Mouse (Mus musculus): Measurements from ENCODE around the gene Fez2. TPM values are rescaled to one million over a fixed set of nuclear protein-coding genes. Genes with fewer than 3 reads are reported as not detected.

Gene Fez2
- polyA plus RNA-seq, 1 experiment: 18.0 TPM

- H3K4me1 ChIP-seq (ENCODE audit: control insufficient read depth, insufficient read depth, low read length): no peaks in the 10 kb centered on the region
- no peaks in the 10 kb centered on the region for H3K36me3 ChIP-seq (ENCODE audit: control insufficient read depth, insufficient read depth, low read length, poor library complexity, severe bottlenecking)
- no peak overlapping the region for H3K9ac ChIP-seq (ENCODE audit: low read depth, poor library complexity, severe bottlenecking)
- H3K27me3 ChIP-seq (ENCODE audit: control insufficient read depth, insufficient read depth, low read length, poor library complexity, severe bottlenecking): no peaks in the 10 kb centered on the region; the same call in 1 of the 2 replicates
- H3K9me3 ChIP-seq (replicated peaks; ENCODE audit: control insufficient read depth, insufficient read depth, low read length, poor library complexity, severe bottlenecking): no peaks in the 10 kb centered on the region
- no peak overlapping the region for H3K27ac ChIP-seq (ENCODE audit: insufficient read depth, low read length)
- no peak for TF ChIP-seq POLR2A (IDR thresholded peaks at IDR 0.05; ENCODE audit: insufficient read depth, low read length)
- TF ChIP-seq EP300 (IDR thresholded peaks at IDR 0.05; ENCODE audit: insufficient read depth, low read depth, low read length): no peak
- no peak for TF ChIP-seq CTCF (IDR thresholded peaks at IDR 0.05; ENCODE audit: low read depth, low read length)
- no peak overlapping the region for H3K4me3 ChIP-seq (ENCODE audit: low read depth, low read length)
These were observed 36.4 kb upstream of the Fez2 start for GRCm38 (mm10) chr17:78454189-78454977.

GRCm38 (mm10) chr17:78453529-78453928, 35.6 kb upstream of the Fez2 start:
- H3K4me1 ChIP-seq (ENCODE audit: control insufficient read depth, insufficient read depth, low read length): no peaks in the 10 kb centered on the region
- TF ChIP-seq EP300 (IDR thresholded peaks at IDR 0.05; ENCODE audit: insufficient read depth, low read depth, low read length): no peak
- TF ChIP-seq POLR2A (IDR thresholded peaks at IDR 0.05; ENCODE audit: insufficient read depth, low read length): no peak
- TF ChIP-seq CTCF (IDR thresholded peaks at IDR 0.05; ENCODE audit: low read depth, low read length): no peak
- no peaks in the 10 kb centered on the region for H3K9me3 ChIP-seq (replicated peaks; ENCODE audit: control insufficient read depth, insufficient read depth, low read length, poor library complexity, severe bottlenecking)
- no peak overlapping the region for H3K27ac ChIP-seq (ENCODE audit: insufficient read depth, low read length)
- no peaks in the 10 kb centered on the region for H3K36me3 ChIP-seq (ENCODE audit: control insufficient read depth, insufficient read depth, low read length, poor library complexity, severe bottlenecking)
- no peak overlapping the region for H3K4me3 ChIP-seq (ENCODE audit: low read depth, low read length)
- no peaks in the 10 kb centered on the region; the same call in 1 of the 2 replicates for H3K27me3 ChIP-seq (ENCODE audit: control insufficient read depth, insufficient read depth, low read length, poor library complexity, severe bottlenecking)
- no peak overlapping the region for H3K9ac ChIP-seq (ENCODE audit: low read depth, poor library complexity, severe bottlenecking)

GRCm38 (mm10) chr17:78451886-78452285, 33.9 kb upstream of the Fez2 start:
- Histone ChIP-seq H3K4me1 (ENCODE audit: control insufficient read depth, insufficient read depth, low read length) (no peaks in the 10 kb centered on the region), H3K4me3 (ENCODE audit: low read depth, low read length) (no peak overlapping the region), H3K9me3 (replicated peaks; ENCODE audit: control insufficient read depth, insufficient read depth, low read length, poor library complexity, severe bottlenecking) (no peaks in the 10 kb centered on the region), H3K27me3 (ENCODE audit: control insufficient read depth, insufficient read depth, low read length, poor library complexity, severe bottlenecking) (no peaks in the 10 kb centered on the region; the same call in 1 of the 2 replicates), H3K27ac (ENCODE audit: insufficient read depth, low read length) (no peak overlapping the region), H3K9ac (ENCODE audit: low read depth, poor library complexity, severe bottlenecking) (no peak overlapping the region), H3K36me3 (ENCODE audit: control insufficient read depth, insufficient read depth, low read length, poor library complexity, severe bottlenecking) (no peaks in the 10 kb centered on the region)
- TF ChIP-seq EP300 (IDR thresholded peaks at IDR 0.05; ENCODE audit: insufficient read depth, low read depth, low read length) (no peak), CTCF (IDR thresholded peaks at IDR 0.05; ENCODE audit: low read depth, low read length) (no peak), POLR2A (IDR thresholded peaks at IDR 0.05; ENCODE audit: insufficient read depth, low read length) (no peak)

GRCm38 (mm10) chr17:78451332-78451793, 33.4 kb upstream of the Fez2 start:
- H3K27ac ChIP-seq (ENCODE audit: insufficient read depth, low read length): no peak overlapping the region
- H3K4me1 ChIP-seq (ENCODE audit: control insufficient read depth, insufficient read depth, low read length): no peaks in the 10 kb centered on the region
- no peaks in the 10 kb centered on the region; the same call in 1 of the 2 replicates for H3K27me3 ChIP-seq (ENCODE audit: control insufficient read depth, insufficient read depth, low read length, poor library complexity, severe bottlenecking)
- TF ChIP-seq EP300 (IDR thresholded peaks at IDR 0.05; ENCODE audit: insufficient read depth, low read depth, low read length) (no peak), POLR2A (IDR thresholded peaks at IDR 0.05; ENCODE audit: insufficient read depth, low read length) (no peak), CTCF (IDR thresholded peaks at IDR 0.05; ENCODE audit: low read depth, low read length) (no peak)
- H3K9me3 ChIP-seq (replicated peaks; ENCODE audit: control insufficient read depth, insufficient read depth, low read length, poor library complexity, severe bottlenecking): no peaks in the 10 kb centered on the region
- no peak overlapping the region for H3K4me3 ChIP-seq (ENCODE audit: low read depth, low read length)
- no peaks in the 10 kb centered on the region for H3K36me3 ChIP-seq (ENCODE audit: control insufficient read depth, insufficient read depth, low read length, poor library complexity, severe bottlenecking)
- H3K9ac ChIP-seq (ENCODE audit: low read depth, poor library complexity, severe bottlenecking): no peak overlapping the region

- TF ChIP-seq POLR2A (IDR thresholded peaks at IDR 0.05; ENCODE audit: insufficient read depth, low read length) (no peak), EP300 (IDR thresholded peaks at IDR 0.05; ENCODE audit: insufficient read depth, low read depth, low read length) (no peak), CTCF (IDR thresholded peaks at IDR 0.05; ENCODE audit: low read depth, low read length) (no peak)
These were observed 31.8 kb upstream of the Fez2 start for GRCm38 (mm10) chr17:78449635-78450197.

GRCm38 (mm10) chr17:78444826-78445225, 26.9 kb upstream of the Fez2 start:
- Histone ChIP-seq H3K27me3 (ENCODE audit: control insufficient read depth, insufficient read depth, low read length, poor library complexity, severe bottlenecking) (no peaks in the 10 kb centered on the region), H3K4me3 (ENCODE audit: low read depth, low read length) (no peak overlapping the region), H3K36me3 (ENCODE audit: control insufficient read depth, insufficient read depth, low read length, poor library complexity, severe bottlenecking) (no peaks in the 10 kb centered on the region), H3K4me1 (ENCODE audit: control insufficient read depth, insufficient read depth, low read length) (no peaks in the 10 kb centered on the region), H3K9ac (ENCODE audit: low read depth, poor library complexity, severe bottlenecking) (no peak overlapping the region), H3K9me3 (replicated peaks; ENCODE audit: control insufficient read depth, insufficient read depth, low read length, poor library complexity, severe bottlenecking) (no peaks in the 10 kb centered on the region), H3K27ac (ENCODE audit: insufficient read depth, low read length) (no peak overlapping the region)
- TF ChIP-seq CTCF (IDR thresholded peaks at IDR 0.05; ENCODE audit: low read depth, low read length) (no peak), EP300 (IDR thresholded peaks at IDR 0.05; ENCODE audit: insufficient read depth, low read depth, low read length) (no peak), POLR2A (IDR thresholded peaks at IDR 0.05; ENCODE audit: insufficient read depth, low read length) (no peak)

More at GRCm38 (mm10) chr17:78449635-78450197, 31.8 kb upstream of the Fez2 start:
- no peak overlapping the region for H3K4me3 ChIP-seq (ENCODE audit: low read depth, low read length)
- H3K36me3 ChIP-seq (ENCODE audit: control insufficient read depth, insufficient read depth, low read length, poor library complexity, severe bottlenecking): no peaks in the 10 kb centered on the region
- H3K4me1 ChIP-seq (ENCODE audit: control insufficient read depth, insufficient read depth, low read length): no peaks in the 10 kb centered on the region
- no peaks in the 10 kb centered on the region for H3K9me3 ChIP-seq (replicated peaks; ENCODE audit: control insufficient read depth, insufficient read depth, low read length, poor library complexity, severe bottlenecking)
- H3K9ac ChIP-seq (ENCODE audit: low read depth, poor library complexity, severe bottlenecking): no peak overlapping the region
- H3K27me3 ChIP-seq (ENCODE audit: control insufficient read depth, insufficient read depth, low read length, poor library complexity, severe bottlenecking): no peaks in the 10 kb centered on the region
- no peak overlapping the region for H3K27ac ChIP-seq (ENCODE audit: insufficient read depth, low read length)
